Mouse (Mus musculus) embryo, embryonic 11.5 days (tissue): ENCODE measurements around the gene Dars.
A peak's percentile ranks its signal among the peaks of the same experiment; 100 is the strongest.

Experiments
- DNase-seq: peaks from one replicate; pipeline ENCODE4 v3.0.0-alpha.2; 2012; ENCODE audit warnings: low read depth, low spot score

Dars gene

GRCm38 (mm10) chr1:128417533-128417888 lies 343 bp upstream of the Dars start:
- DNase-seq, result no peak

- DNase-seq, result no peak
These were observed 6.0 kb downstream of the Dars start for GRCm38 (mm10) chr1:128411141-128411540.

- DNase-seq, result no peak
These were observed 10.3 kb downstream of the Dars start for GRCm38 (mm10) chr1:128406846-128407245.

GRCm38 (mm10) chr1:128405675-128406074 lies 11.5 kb downstream of the Dars start:
- no peak for DNase-seq

GRCm38 (mm10) chr1:128405041-128405481 lies 12.1 kb downstream of the Dars start:
- DNase-seq, result no peak

- DNase-seq, result no peak
These were observed 16.2 kb downstream of the Dars start for GRCm38 (mm10) chr1:128400926-128401325.

- no peak for DNase-seq
These were observed 16.9 kb downstream of the Dars start for GRCm38 (mm10) chr1:128399941-128400915.

- no peak for DNase-seq
These were observed 18.3 kb downstream of the Dars start for GRCm38 (mm10) chr1:128398738-128399445.

- DNase-seq, result no peak
These were observed 22.5 kb downstream of the Dars start for GRCm38 (mm10) chr1:128394657-128395056.

- no peak for DNase-seq
These were observed 24.8 kb downstream of the Dars start for GRCm38 (mm10) chr1:128392382-128392781.

- no peak for DNase-seq
These were observed 30.7 kb downstream of the Dars start for GRCm38 (mm10) chr1:128386487-128386886.

GRCm38 (mm10) chr1:128376841-128377240 lies 40.3 kb downstream of the Dars start:
- DNase-seq, result no peak

- DNase-seq, result no peak
These were observed 44.9 kb downstream of the Dars start for GRCm38 (mm10) chr1:128372143-128372860.

GRCm38 (mm10) chr1:128368732-128369441 lies 48.3 kb downstream of the Dars start:
- peak; percentile 35 for DNase-seq

GRCm38 (mm10) chr1:128360601-128361000 lies 56.6 kb downstream of the Dars start:
- no peak for DNase-seq

GRCm38 (mm10) chr1:128359554-128360376 lies 57.4 kb downstream of the Dars start, which contains the start of gene Mcm6:
TSS of gene Mcm6 (minus strand) at chr1:128359664.
- peak; percentile 91 for DNase-seq

GRCm38 (mm10) chr1:128358916-128359553 lies 58.1 kb downstream of the Dars start:
- DNase-seq, result no peak

GRCm38 (mm10) chr1:128358276-128358675 lies 58.9 kb downstream of the Dars start:
- no peak for DNase-seq

- DNase-seq, result no peak
These were observed 59.7 kb downstream of the Dars start for GRCm38 (mm10) chr1:128357452-128357851.

- no peak for DNase-seq
These were observed 64.1 kb downstream of the Dars start for GRCm38 (mm10) chr1:128353092-128353491.
